Mouse (Mus musculus): Measurements from ENCODE around the gene C130074G19Rik. TPM values are rescaled to one million over a fixed set of nuclear protein-coding genes. Genes with fewer than 3 reads are reported as not detected.
A peak's percentile ranks its signal among the peaks of the same experiment; 100 is the strongest.

C130074G19Rik gene
- polyA plus RNA-seq, 1 experiment from 2014 or later: 2.0 TPM

DNA sequence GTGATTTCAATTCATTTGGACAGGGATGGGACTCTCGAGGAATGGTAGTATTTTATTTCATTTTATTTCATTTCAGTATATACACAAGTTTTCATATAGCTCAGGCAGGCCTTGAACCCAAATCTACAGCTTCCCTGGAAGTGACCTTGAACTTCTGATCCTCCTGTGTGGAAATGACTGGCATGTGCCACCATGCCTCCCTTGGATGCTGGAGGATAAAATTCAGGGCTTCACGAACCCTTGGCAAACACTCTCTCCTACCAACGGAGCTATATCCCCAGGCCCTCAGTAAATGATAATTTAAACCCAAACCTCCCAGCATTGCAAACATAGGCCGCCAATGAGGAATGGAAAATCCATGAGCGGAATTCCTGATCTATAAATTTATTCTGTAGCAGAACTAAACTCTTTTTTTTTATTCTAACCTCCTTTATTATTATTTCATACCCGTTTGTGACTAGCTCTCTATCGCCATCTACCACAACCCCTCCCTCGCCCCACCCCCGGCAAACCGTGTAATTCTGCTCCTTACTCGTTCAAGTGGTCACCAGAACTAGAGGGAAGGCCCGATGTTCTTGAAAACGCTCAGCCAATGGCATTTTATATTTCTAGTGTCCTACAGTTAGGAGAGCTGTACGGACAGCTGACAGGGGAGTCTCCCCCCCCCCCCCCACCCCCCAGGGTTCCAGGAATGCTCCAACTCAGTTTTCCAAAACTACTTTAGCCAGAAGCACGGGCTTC lies 38.5 kb downstream of the C130074G19Rik start:
- H3K4me3 ChIP-seq (replicated peaks): peak overlapping the region; percentile 83
- H3K36me3 ChIP-seq (replicated peaks): peaks cover 16% of the 10 kb centered on the region
- H3K4me2 ChIP-seq: peak overlapping the region; percentile 90
- no peaks in the 10 kb centered on the region for H3K27me3 ChIP-seq
- ATAC-seq (ENCODE audit: insufficient read depth): no peak
- H3K9me3 ChIP-seq (replicated peaks): no peaks in the 10 kb centered on the region
- H3K27ac ChIP-seq (replicated peaks): peak overlapping the region; percentile 89
- 11% methylated on average over 15 of the region's 15 CpGs for WGBS (ENCODE audit: insufficient replicate concordance)
- H3K4me1 ChIP-seq (replicated peaks): peaks cover 72% of the 10 kb centered on the region
- H3K9ac ChIP-seq: peak overlapping the region; percentile 88

DNA sequence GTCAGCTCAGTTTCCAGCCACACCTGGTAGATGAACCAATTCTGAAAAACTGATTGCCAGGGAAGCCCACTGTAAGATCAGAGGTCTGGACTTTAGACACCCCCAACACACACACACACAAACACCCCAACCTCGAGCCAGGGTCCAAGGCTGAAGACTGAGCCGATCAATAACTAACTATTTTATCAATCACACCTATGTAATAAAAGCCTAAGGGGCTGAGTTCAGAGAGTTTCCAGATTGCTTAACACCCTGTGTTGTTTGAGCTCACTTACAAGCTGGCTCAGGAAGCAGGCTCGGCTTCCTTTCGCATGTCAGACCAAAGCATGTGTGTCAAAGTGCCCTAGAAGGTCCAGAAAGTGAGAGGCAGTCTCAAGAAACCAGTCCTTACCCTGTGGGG lies 45.4 kb downstream of the C130074G19Rik start:
- H3K9ac ChIP-seq: no peak overlapping the region
- H3K4me2 ChIP-seq: no peak overlapping the region
- H3K4me3 ChIP-seq (replicated peaks): no peak overlapping the region
- H3K27me3 ChIP-seq: no peaks in the 10 kb centered on the region
- H3K4me1 ChIP-seq (replicated peaks): peaks cover 41% of the 10 kb centered on the region
- ATAC-seq (ENCODE audit: insufficient read depth): 0 out of 2 replicates have a peak, but pooled peaks have one; percentile 26
- peak overlapping the region; percentile 25 for H3K27ac ChIP-seq (replicated peaks)
- peaks cover 63% of the 10 kb centered on the region for H3K36me3 ChIP-seq (replicated peaks)
- WGBS (ENCODE audit: insufficient replicate concordance): 62% methylated on average over 4 of the region's 4 CpGs
- no peaks in the 10 kb centered on the region for H3K9me3 ChIP-seq (replicated peaks)

GRCm38 (mm10) chr1:184836350-184836749 lies 46.7 kb downstream of the C130074G19Rik start:
- 81% methylated on average over 5 of the region's 5 CpGs for WGBS (ENCODE audit: insufficient replicate concordance)
- H3K27ac ChIP-seq (replicated peaks): no peak overlapping the region
- no peak overlapping the region for H3K4me2 ChIP-seq
- peaks cover 76% of the 10 kb centered on the region for H3K36me3 ChIP-seq (replicated peaks)
- no peaks in the 10 kb centered on the region for H3K27me3 ChIP-seq
- no peak overlapping the region for H3K4me3 ChIP-seq (replicated peaks)
- H3K4me1 ChIP-seq (replicated peaks): peaks cover 28% of the 10 kb centered on the region
- no peaks in the 10 kb centered on the region for H3K9me3 ChIP-seq (replicated peaks)
- ATAC-seq (ENCODE audit: insufficient read depth): no peak
- no peak overlapping the region for H3K9ac ChIP-seq

- H3K4me1 ChIP-seq (replicated peaks): peaks cover 10% of the 10 kb centered on the region; the same call in 1 of the 2 replicates
- peaks cover 78% of the 10 kb centered on the region for H3K36me3 ChIP-seq (replicated peaks)
- no peaks in the 10 kb centered on the region for H3K9me3 ChIP-seq (replicated peaks)
- H3K27me3 ChIP-seq: no peaks in the 10 kb centered on the region
- no peak; the same call in 1 of the 2 replicates for ATAC-seq (ENCODE audit: insufficient read depth)
- no peak overlapping the region for H3K27ac ChIP-seq (replicated peaks)
- WGBS (ENCODE audit: insufficient replicate concordance): 58% methylated on average over 7 of the region's 7 CpGs
- no peak overlapping the region for H3K4me3 ChIP-seq (replicated peaks)
- H3K4me2 ChIP-seq: no peak overlapping the region
- H3K9ac ChIP-seq: no peak overlapping the region
These were observed 49.5 kb downstream of the C130074G19Rik start for GRCm38 (mm10) chr1:184833499-184833898.

- Histone ChIP-seq H3K4me3 (replicated peaks) (no peak overlapping the region), H3K4me2 (no peak overlapping the region), H3K27ac (replicated peaks) (no peak overlapping the region), H3K9ac (no peak overlapping the region), H3K4me1 (replicated peaks) (0 out of 2 replicates have a peak, but pooled peaks cover 7% of the 10 kb centered on the region), H3K36me3 (replicated peaks) (peaks cover 79% of the 10 kb centered on the region), H3K9me3 (replicated peaks) (no peaks in the 10 kb centered on the region), H3K27me3 (no peaks in the 10 kb centered on the region)
- 78% methylated on average over 10 of the region's 10 CpGs for WGBS (ENCODE audit: insufficient replicate concordance)
- no peak for ATAC-seq (ENCODE audit: insufficient read depth)
These were observed 50.8 kb downstream of the C130074G19Rik start for GRCm38 (mm10) chr1:184832211-184832610.

DNA sequence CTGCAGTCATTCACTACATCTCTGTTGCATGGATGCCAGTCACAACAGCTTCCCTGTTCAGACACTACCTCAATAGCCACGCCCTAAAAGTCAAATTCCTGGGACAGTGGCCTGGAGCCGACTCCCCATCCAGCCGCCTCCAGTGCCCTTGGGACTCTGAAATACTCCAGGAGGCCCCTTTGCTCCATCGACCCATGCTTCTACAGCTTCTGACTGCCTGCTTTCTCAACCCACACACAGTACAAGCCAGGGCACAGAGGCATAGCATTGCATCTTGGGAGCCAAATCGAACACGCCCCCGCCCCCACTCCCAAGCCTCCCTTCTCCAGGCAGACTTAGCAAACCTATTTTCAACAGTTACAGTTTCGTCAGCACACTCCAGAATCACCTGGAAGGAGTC lies 53.1 kb downstream of the C130074G19Rik start:
- Histone ChIP-seq H3K36me3 (replicated peaks) (peaks cover 58% of the 10 kb centered on the region), H3K4me1 (replicated peaks) (peaks cover 14% of the 10 kb centered on the region), H3K4me3 (replicated peaks) (no peak overlapping the region), H3K4me2 (no peak overlapping the region), H3K27me3 (no peaks in the 10 kb centered on the region), H3K9me3 (replicated peaks) (no peaks in the 10 kb centered on the region), H3K27ac (replicated peaks) (no peak overlapping the region), H3K9ac (no peak overlapping the region)
- ATAC-seq (ENCODE audit: insufficient read depth): no peak
- 78% methylated on average over 8 of the region's 8 CpGs for WGBS (ENCODE audit: insufficient replicate concordance)

GRCm38 (mm10) chr1:184827175-184827701 lies 55.8 kb downstream of the C130074G19Rik start:
- Histone ChIP-seq H3K27ac (replicated peaks) (peak overlapping the region; percentile 69), H3K9ac (no peak overlapping the region), H3K9me3 (replicated peaks) (no peaks in the 10 kb centered on the region), H3K36me3 (replicated peaks) (peaks cover 42% of the 10 kb centered on the region), H3K4me3 (replicated peaks) (no peak overlapping the region), H3K27me3 (no peaks in the 10 kb centered on the region), H3K4me1 (replicated peaks) (peaks cover 19% of the 10 kb centered on the region), H3K4me2 (peak overlapping the region; percentile 23; the same call in 1 of the 2 replicates)
- WGBS (ENCODE audit: insufficient replicate concordance): 59% methylated on average over 23 of the region's 23 CpGs
- ATAC-seq (ENCODE audit: insufficient read depth): peak; percentile 26; the same call in 1 of the 2 replicates

GRCm38 (mm10) chr1:184825093-184825492 lies 57.9 kb downstream of the C130074G19Rik start:
- 23% methylated on average over 11 of the region's 11 CpGs for WGBS (ENCODE audit: insufficient replicate concordance)
- no peak for ATAC-seq (ENCODE audit: insufficient read depth)
- Histone ChIP-seq H3K4me3 (replicated peaks) (no peak overlapping the region), H3K27ac (replicated peaks) (no peak overlapping the region), H3K9me3 (replicated peaks) (no peaks in the 10 kb centered on the region), H3K9ac (no peak overlapping the region), H3K4me2 (peak overlapping the region; percentile 45; the same call in 1 of the 2 replicates), H3K4me1 (replicated peaks) (peaks cover 19% of the 10 kb centered on the region), H3K27me3 (no peaks in the 10 kb centered on the region), H3K36me3 (replicated peaks) (peaks cover 36% of the 10 kb centered on the region)

DNA sequence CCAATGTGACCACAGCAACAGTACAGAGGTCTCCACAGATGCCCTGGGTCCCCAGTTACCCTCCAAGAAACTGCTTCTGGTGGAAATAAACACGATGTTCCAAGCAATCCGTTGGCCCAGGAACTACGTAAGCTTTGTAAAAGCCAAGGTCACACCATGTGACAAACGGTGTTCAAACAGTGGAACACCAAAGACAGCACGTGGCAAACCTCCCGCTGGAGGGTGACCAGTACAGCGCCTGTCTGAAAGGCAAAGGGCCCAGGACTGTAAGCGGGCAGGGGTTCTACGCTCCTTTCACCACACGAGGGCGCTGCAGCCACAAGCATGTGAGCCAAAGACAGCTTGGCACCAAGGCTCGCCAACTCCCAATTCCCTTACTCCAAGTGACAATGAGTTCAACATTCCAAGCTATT lies 58.6 kb downstream of the C130074G19Rik start:
- H3K9ac ChIP-seq: no peak overlapping the region
- H3K36me3 ChIP-seq (replicated peaks): peaks cover 35% of the 10 kb centered on the region
- H3K27ac ChIP-seq (replicated peaks): peak overlapping the region; percentile 38; the same call in 1 of the 2 replicates
- ATAC-seq (ENCODE audit: insufficient read depth): peak; percentile 71
- WGBS (ENCODE audit: insufficient replicate concordance): 8% methylated on average over 12 of the region's 12 CpGs
- H3K4me3 ChIP-seq (replicated peaks): no peak overlapping the region
- H3K4me1 ChIP-seq (replicated peaks): peaks cover 19% of the 10 kb centered on the region
- H3K9me3 ChIP-seq (replicated peaks): no peaks in the 10 kb centered on the region
- peak overlapping the region; percentile 45 for H3K4me2 ChIP-seq
- no peaks in the 10 kb centered on the region for H3K27me3 ChIP-seq

DNA sequence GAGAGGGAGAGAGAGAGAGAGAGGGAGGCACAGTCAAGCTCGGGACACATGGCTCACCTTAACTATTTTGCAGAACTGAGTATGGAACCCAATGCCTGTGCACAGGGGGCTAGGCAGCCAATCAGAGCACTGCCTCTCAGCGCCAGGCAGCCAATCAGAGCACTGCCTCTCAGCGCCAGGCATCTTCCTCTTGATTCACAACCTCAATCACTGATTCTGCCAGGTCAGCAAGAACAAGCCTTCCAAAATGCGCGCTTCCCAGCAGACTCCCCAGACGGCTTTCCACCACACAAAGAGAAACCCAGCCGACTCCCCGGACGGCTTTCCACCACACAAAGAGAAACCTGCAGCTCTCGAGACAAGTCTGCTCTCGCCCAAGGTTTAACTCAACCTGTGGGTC lies 60.3 kb downstream of the C130074G19Rik start:
- H3K4me1 ChIP-seq (replicated peaks): peaks cover 19% of the 10 kb centered on the region
- H3K4me3 ChIP-seq (replicated peaks): no peak overlapping the region
- no peaks in the 10 kb centered on the region for H3K27me3 ChIP-seq
- H3K27ac ChIP-seq (replicated peaks): no peak overlapping the region
- no peak overlapping the region for H3K9ac ChIP-seq
- no peak for ATAC-seq (ENCODE audit: insufficient read depth)
- H3K4me2 ChIP-seq: no peak overlapping the region
- H3K9me3 ChIP-seq (replicated peaks): no peaks in the 10 kb centered on the region
- WGBS (ENCODE audit: insufficient replicate concordance): 63% methylated on average over 11 of the region's 11 CpGs
- H3K36me3 ChIP-seq (replicated peaks): peaks cover 41% of the 10 kb centered on the region
